Mouse (Mus musculus): ENCODE measurements around the gene Arhgap8. TPM values are rescaled to one million over a fixed set of nuclear protein-coding genes. Genes with fewer than 3 reads are reported as not detected.

Gene Arhgap8
- total RNA-seq, 1 experiment: 11.6 TPM

GRCm38 (mm10) chr15:84682206-84682605, 37.6 kb upstream of the Arhgap8 start:
- TF ChIP-seq ZC3H11A (IDR thresholded peaks at IDR 0.05; ENCODE audit: borderline replicate concordance, low read depth, low read length): no peak
- no peak for TF ChIP-seq HCFC1 (IDR thresholded peaks at IDR 0.05; ENCODE audit: borderline replicate concordance, insufficient read depth, low read length)
- no peak for TF ChIP-seq MAFK (IDR thresholded peaks at IDR 0.05; ENCODE audit: insufficient read depth, low read depth, low read length)
- no peak for TF ChIP-seq CHD2 (IDR thresholded peaks at IDR 0.05; ENCODE audit: low read depth, low read length)
- Histone ChIP-seq H3K36me3 (ENCODE audit: control insufficient read depth, insufficient read depth, low read length, poor library complexity, severe bottlenecking) (no peaks in the 10 kb centered on the region), H3K4me1 (ENCODE audit: control insufficient read depth in 2 of 2, insufficient read depth in 2 of 2, low read length in 2 of 2, poor library complexity in 1 of 2) (peaks cover 0 to 18% of the 10 kb centered on the region in 2 experiments; a peak in 2 of 4 replicates), H3K4me3 (ENCODE audit: insufficient read depth in 1 of 2, low read depth in 1 of 2, low read length in 2 of 2, poor library complexity in 1 of 2, severe bottlenecking in 1 of 2) (no peak overlapping the region), H3K27ac (ENCODE audit: insufficient read depth, low read depth, low read length, poor library complexity, severe bottlenecking) (no peak overlapping the region), H3K9me3 (ENCODE audit: control insufficient read depth, insufficient read depth, low read depth, low read length) (no peaks in the 10 kb centered on the region), H3K9ac (ENCODE audit: insufficient read depth, low read depth, low read length, poor library complexity, severe bottlenecking) (no peak overlapping the region; the same call in 1 of the 2 replicates)
- DNase-seq (ENCODE audit: low read depth, low spot score): no peak
- in situ Hi-C loops (cut with MboI; ENCODE audit: low sequenced_read_pairs in 2 of 2, unreplicated experiment in 2 of 2): no loop called here

DNA sequence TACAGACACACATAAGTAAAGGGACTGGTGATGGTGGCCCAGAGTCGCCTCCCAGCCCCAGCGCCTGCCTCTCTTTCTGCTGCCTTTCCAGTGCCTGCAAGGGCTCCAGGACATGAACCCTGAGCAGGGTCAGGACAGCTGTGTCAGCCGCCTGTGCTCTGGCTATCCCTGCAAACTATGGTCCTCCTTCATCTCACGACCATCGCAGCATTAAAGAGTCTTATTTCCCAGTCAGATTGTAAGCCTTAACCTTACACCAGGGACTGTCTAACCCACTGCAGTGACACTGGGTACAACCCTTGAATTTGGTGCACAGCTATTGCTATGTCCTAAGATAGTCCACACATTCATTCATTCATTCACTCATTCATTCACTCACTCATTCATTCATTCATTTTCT, 37.0 kb upstream of the Arhgap8 start:
- Histone ChIP-seq H3K27ac (ENCODE audit: insufficient read depth, low read depth, low read length, poor library complexity, severe bottlenecking) (no peak overlapping the region), H3K9me3 (ENCODE audit: control insufficient read depth, insufficient read depth, low read depth, low read length) (no peaks in the 10 kb centered on the region), H3K9ac (ENCODE audit: insufficient read depth, low read depth, low read length, poor library complexity, severe bottlenecking) (no peak overlapping the region), H3K36me3 (ENCODE audit: control insufficient read depth, insufficient read depth, low read length, poor library complexity, severe bottlenecking) (no peaks in the 10 kb centered on the region), H3K4me1 (ENCODE audit: control insufficient read depth in 2 of 2, insufficient read depth in 2 of 2, low read length in 2 of 2, poor library complexity in 1 of 2) (peaks cover 0 to 18% of the 10 kb centered on the region in 2 experiments; a peak in 2 of 4 replicates), H3K4me3 (ENCODE audit: insufficient read depth in 1 of 2, low read depth in 1 of 2, low read length in 2 of 2, poor library complexity in 1 of 2, severe bottlenecking in 1 of 2) (no peak overlapping the region)
- DNase-seq (ENCODE audit: low read depth, low spot score): no peak
- in situ Hi-C loops (cut with MboI; ENCODE audit: low sequenced_read_pairs in 2 of 2, unreplicated experiment in 2 of 2): no loop called here
- no peak for TF ChIP-seq HCFC1 (IDR thresholded peaks at IDR 0.05; ENCODE audit: borderline replicate concordance, insufficient read depth, low read length)

- no peak overlapping the region for H3K27ac ChIP-seq (ENCODE audit: insufficient read depth, low read depth, low read length, poor library complexity, severe bottlenecking)
- H3K4me1 ChIP-seq (ENCODE audit: control insufficient read depth in 2 of 2, insufficient read depth in 2 of 2, low read length in 2 of 2, poor library complexity in 1 of 2): peaks cover 0 to 16% of the 10 kb centered on the region in 2 experiments; a peak in 1 of 4 replicates
- no peak overlapping the region for H3K9ac ChIP-seq (ENCODE audit: insufficient read depth, low read depth, low read length, poor library complexity, severe bottlenecking)
- H3K9me3 ChIP-seq (ENCODE audit: control insufficient read depth, insufficient read depth, low read depth, low read length): no peaks in the 10 kb centered on the region
- in situ Hi-C loops (cut with MboI; ENCODE audit: low sequenced_read_pairs in 2 of 2, unreplicated experiment in 2 of 2): no loop called here
- TF ChIP-seq ZC3H11A (IDR thresholded peaks at IDR 0.05; ENCODE audit: borderline replicate concordance, low read depth, low read length) (no peak), MAFK (IDR thresholded peaks at IDR 0.05; ENCODE audit: insufficient read depth, low read depth, low read length) (no peak), HCFC1 (IDR thresholded peaks at IDR 0.05; ENCODE audit: borderline replicate concordance, insufficient read depth, low read length) (no peak), ZNF384 (IDR thresholded peaks at IDR 0.05; ENCODE audit: low read depth, low read length) (no peak), CHD2 (IDR thresholded peaks at IDR 0.05; ENCODE audit: low read depth, low read length) (no peak)
- H3K4me3 ChIP-seq (ENCODE audit: insufficient read depth in 1 of 2, low read depth in 1 of 2, low read length in 2 of 2, poor library complexity in 1 of 2, severe bottlenecking in 1 of 2): no peak overlapping the region
- no peak for DNase-seq (ENCODE audit: low read depth, low spot score)
- peaks cover 8% of the 10 kb centered on the region; the same call in 1 of the 2 replicates for H3K36me3 ChIP-seq (ENCODE audit: control insufficient read depth, insufficient read depth, low read length, poor library complexity, severe bottlenecking)
These were observed 35.3 kb upstream of the Arhgap8 start for GRCm38 (mm10) chr15:84684520-84684919.

GRCm38 (mm10) chr15:84685417-84685816, 34.4 kb upstream of the Arhgap8 start:
- no peak for TF ChIP-seq ZNF384 (IDR thresholded peaks at IDR 0.05; ENCODE audit: low read depth, low read length)
- no peak for TF ChIP-seq CHD2 (IDR thresholded peaks at IDR 0.05; ENCODE audit: low read depth, low read length)
- TF ChIP-seq HCFC1 (IDR thresholded peaks at IDR 0.05; ENCODE audit: borderline replicate concordance, insufficient read depth, low read length): no peak
- no peak for TF ChIP-seq MAFK (IDR thresholded peaks at IDR 0.05; ENCODE audit: insufficient read depth, low read depth, low read length)
- TF ChIP-seq ZC3H11A (IDR thresholded peaks at IDR 0.05; ENCODE audit: borderline replicate concordance, low read depth, low read length): no peak
- no peaks in the 10 kb centered on the region for H3K9me3 ChIP-seq (ENCODE audit: control insufficient read depth, insufficient read depth, low read depth, low read length)
- H3K36me3 ChIP-seq (ENCODE audit: control insufficient read depth, insufficient read depth, low read length, poor library complexity, severe bottlenecking): peaks cover 11% of the 10 kb centered on the region
- peaks cover 0 to 10% of the 10 kb centered on the region in 2 experiments; a peak in 1 of 4 replicates for H3K4me1 ChIP-seq (ENCODE audit: control insufficient read depth in 2 of 2, insufficient read depth in 2 of 2, low read length in 2 of 2, poor library complexity in 1 of 2)
- no peak overlapping the region for H3K4me3 ChIP-seq (ENCODE audit: insufficient read depth in 1 of 2, low read depth in 1 of 2, low read length in 2 of 2, poor library complexity in 1 of 2, severe bottlenecking in 1 of 2)
- DNase-seq (ENCODE audit: low read depth, low spot score): no peak
- no peak overlapping the region for H3K27ac ChIP-seq (ENCODE audit: insufficient read depth, low read depth, low read length, poor library complexity, severe bottlenecking)
- no peak overlapping the region for H3K9ac ChIP-seq (ENCODE audit: insufficient read depth, low read depth, low read length, poor library complexity, severe bottlenecking)
- in situ Hi-C loops (cut with MboI; ENCODE audit: low sequenced_read_pairs in 2 of 2, unreplicated experiment in 2 of 2): no loop called here

DNA sequence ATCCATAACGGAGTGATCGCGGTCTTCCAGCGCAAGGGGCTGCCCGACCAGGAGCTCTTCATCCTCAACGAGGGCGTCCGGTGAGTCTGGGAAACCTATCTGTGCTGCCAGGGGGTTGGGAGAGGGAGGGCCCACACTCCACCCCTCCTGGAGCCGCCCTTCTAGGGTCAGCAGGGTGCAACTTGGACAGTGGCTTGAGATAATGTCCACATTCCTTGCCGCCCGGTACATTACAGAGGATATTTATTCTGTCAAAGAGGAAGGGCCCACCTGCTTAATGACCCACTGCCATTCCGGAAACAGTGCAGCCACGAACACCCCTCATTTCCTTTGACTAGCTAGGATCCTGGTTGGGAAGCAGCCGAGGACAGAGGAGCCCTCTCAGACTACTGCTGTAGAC, 31.9 kb upstream of the Arhgap8 start:
- Histone ChIP-seq H3K9ac (ENCODE audit: insufficient read depth, low read depth, low read length, poor library complexity, severe bottlenecking) (no peak overlapping the region), H3K9me3 (ENCODE audit: control insufficient read depth, insufficient read depth, low read depth, low read length) (no peaks in the 10 kb centered on the region), H3K27ac (ENCODE audit: insufficient read depth, low read depth, low read length, poor library complexity, severe bottlenecking) (no peak overlapping the region), H3K4me1 (ENCODE audit: control insufficient read depth in 2 of 2, insufficient read depth in 2 of 2, low read length in 2 of 2, poor library complexity in 1 of 2) (peaks cover 0 to 4% of the 10 kb centered on the region in 2 experiments; a peak in 1 of 4 replicates), H3K36me3 (ENCODE audit: control insufficient read depth, insufficient read depth, low read length, poor library complexity, severe bottlenecking) (peaks cover 18% of the 10 kb centered on the region), H3K4me3 (ENCODE audit: insufficient read depth in 1 of 2, low read depth in 1 of 2, low read length in 2 of 2, poor library complexity in 1 of 2, severe bottlenecking in 1 of 2) (no peak overlapping the region)
- TF ChIP-seq ZC3H11A (IDR thresholded peaks at IDR 0.05; ENCODE audit: borderline replicate concordance, low read depth, low read length) (no peak), MAFK (IDR thresholded peaks at IDR 0.05; ENCODE audit: insufficient read depth, low read depth, low read length) (no peak), ZNF384 (IDR thresholded peaks at IDR 0.05; ENCODE audit: low read depth, low read length) (no peak), HCFC1 (IDR thresholded peaks at IDR 0.05; ENCODE audit: borderline replicate concordance, insufficient read depth, low read length) (no peak), CHD2 (IDR thresholded peaks at IDR 0.05; ENCODE audit: low read depth, low read length) (no peak)
- in situ Hi-C loops (cut with MboI; ENCODE audit: low sequenced_read_pairs in 2 of 2, unreplicated experiment in 2 of 2): no loop called here
- DNase-seq (ENCODE audit: low read depth, low spot score): no peak
